Mouse (Mus musculus) heart, postnatal 14 days (tissue): Measurements from ENCODE around the gene Cep72. TPM values are rescaled to one million over a fixed set of nuclear protein-coding genes. Genes with fewer than 3 reads are reported as not detected.
"Not testable (repeated sequence)": the region's sequence is repeated elsewhere in the genome, so short reads cannot be mapped to it uniquely, and the experiment has no call there.

Experiments used
- DNase-seq, 2 experiments: peaks; one replicate each; pipeline ENCODE4 v3.0.0; 2021 to 2022
- intact Hi-C: fragments of 180-260 bp; cut with DNase I; formaldehyde crosslinking; loops from one replicate; pipeline ENCODE4 v1.15.1; 2025
- total RNA-seq, 2 experiments: library from RNA; stranded (reverse); gene quantifications; 2 replicates each; pipeline ENCODE4 v1.2.3; 2021

Cep72 gene
- total RNA-seq, 2 experiments from 2014 or later, result 1.6 to 2.2 TPM

DNA sequence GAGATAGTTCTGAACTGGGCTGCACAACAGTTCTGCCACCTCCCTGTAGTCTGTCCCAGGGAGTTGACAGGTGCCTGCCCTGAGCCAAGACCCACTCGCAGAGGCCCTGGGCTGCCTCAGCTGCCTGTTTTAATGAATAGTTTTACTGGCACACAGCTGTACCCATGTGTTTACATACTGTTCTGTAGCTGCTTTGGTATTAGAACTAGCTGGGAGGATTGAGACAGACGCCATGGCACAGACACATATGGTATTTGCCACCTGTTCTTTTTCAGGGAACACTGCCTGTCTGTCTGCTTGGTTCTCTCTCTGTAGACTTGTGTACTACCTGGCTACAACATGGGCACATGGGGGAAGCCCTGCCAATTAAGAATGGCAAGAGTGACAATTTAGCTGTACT is 27.3 kb downstream of the Cep72 start:
- no peak for DNase-seq

DNA sequence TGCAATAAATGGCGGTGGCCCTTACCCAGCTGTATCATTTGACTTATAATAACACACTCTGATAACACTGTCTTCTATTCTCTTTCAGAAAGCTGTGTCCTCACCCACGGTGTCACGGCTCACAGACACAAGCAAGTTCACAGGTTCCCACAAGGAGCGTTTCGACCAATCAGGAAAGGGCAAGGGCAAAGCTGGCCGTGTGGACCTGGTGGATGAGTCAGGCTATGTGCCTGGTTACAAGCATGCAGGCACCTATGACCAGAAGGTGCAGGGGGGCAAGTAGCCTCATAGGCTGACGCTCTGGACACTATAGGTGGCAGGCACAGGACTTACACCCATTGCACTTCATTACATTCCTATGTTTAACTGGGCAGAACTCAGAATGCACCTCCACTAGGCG is 31.0 kb downstream of the Cep72 start:
- intact Hi-C loops, result no loop called here
- DNase-seq, result no peak

More for the DNA sequence above, 27.3 kb downstream of the Cep72 start:
- intact Hi-C loops, result no loop called here

DNA sequence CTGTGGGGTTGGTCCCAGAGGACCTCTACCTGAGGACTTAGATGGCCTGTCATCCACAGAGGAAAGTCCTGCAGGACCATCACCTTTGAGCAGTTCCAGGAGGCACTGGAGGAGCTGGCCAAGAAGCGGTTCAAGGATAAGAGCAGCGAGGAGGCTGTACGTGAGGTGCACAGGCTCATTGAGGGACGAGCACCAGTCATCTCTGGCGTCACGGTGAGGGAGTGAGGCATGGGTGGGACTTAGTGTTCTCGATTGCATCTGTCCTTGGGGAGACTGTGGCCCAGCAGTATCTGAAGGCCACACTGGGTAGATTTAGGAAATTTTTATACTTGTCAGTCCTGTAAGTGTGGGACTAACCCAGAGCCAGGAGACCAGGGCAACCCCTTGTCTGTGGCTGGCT is 31.4 kb downstream of the Cep72 start:
- no peak for DNase-seq
- intact Hi-C loops, result no loop called here

DNA sequence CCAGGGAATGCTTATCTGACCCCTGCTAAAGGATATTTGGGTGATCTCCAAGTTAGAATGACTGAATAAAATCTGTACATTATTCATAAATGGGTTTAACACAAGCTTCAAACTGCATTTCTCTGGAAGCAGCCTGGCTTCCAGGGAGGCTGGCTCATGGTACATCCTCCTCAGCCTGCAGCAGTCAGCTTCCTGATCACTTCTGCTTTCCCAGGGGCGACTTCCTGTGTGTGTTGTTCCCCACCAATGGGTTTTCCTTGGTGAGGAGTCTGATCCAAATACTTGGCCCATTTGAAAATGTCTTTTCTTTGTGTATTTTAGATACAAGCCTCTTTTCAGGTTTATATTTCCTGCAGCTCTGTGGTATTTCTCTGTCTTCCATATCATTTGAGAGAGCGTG is 33.1 kb downstream of the Cep72 start:
- no peak for DNase-seq
- intact Hi-C loops, result no loop called here

DNA sequence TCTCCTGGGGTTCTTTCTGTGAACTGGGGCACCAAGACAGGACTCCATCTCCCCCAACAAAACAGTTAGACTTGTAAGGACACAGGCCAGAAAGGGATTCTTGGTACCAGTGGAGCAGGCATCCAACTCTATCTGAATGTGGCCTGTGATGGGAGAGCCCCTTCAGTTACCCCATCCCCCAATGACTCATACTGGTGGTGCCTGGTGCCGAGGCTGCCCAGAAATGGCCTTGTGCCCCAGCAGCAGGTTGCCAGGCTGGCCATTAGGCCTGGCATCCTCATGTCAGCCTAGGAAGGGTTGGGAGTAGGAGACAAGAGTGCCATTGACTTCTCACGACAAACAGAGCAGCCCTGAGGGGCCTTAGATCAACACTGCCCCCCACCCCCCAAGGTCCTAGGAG is 34.0 kb downstream of the Cep72 start:
- DNase-seq, result no peak
- intact Hi-C loops, result no loop called here

DNA sequence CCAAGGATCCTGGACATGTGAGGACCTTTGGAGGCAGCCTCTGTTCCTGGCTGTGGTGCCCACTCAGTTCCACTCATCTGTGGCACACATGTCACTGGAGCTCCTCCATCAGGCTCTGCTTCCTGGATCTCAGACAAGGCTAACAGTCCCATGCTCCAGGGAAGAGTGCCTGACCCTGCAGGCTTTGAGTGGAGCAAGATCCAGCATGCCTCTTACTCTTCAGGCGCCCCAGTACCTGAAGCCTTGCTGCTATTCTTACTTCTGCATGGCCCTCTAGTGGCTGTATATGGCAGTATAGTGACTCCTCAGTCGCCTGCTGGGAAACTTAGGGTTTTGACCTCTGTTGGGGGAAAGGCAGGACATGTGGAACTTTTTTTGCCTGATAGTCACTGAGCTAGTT is 35.9 kb downstream of the Cep72 start:
- peak; percentile 46 to 65 for DNase-seq
- intact Hi-C loops, result loop anchor here (1.0 kb wide), 1 partner anchor 56 kb away; no protein-coding TSS in a partner anchor

DNA sequence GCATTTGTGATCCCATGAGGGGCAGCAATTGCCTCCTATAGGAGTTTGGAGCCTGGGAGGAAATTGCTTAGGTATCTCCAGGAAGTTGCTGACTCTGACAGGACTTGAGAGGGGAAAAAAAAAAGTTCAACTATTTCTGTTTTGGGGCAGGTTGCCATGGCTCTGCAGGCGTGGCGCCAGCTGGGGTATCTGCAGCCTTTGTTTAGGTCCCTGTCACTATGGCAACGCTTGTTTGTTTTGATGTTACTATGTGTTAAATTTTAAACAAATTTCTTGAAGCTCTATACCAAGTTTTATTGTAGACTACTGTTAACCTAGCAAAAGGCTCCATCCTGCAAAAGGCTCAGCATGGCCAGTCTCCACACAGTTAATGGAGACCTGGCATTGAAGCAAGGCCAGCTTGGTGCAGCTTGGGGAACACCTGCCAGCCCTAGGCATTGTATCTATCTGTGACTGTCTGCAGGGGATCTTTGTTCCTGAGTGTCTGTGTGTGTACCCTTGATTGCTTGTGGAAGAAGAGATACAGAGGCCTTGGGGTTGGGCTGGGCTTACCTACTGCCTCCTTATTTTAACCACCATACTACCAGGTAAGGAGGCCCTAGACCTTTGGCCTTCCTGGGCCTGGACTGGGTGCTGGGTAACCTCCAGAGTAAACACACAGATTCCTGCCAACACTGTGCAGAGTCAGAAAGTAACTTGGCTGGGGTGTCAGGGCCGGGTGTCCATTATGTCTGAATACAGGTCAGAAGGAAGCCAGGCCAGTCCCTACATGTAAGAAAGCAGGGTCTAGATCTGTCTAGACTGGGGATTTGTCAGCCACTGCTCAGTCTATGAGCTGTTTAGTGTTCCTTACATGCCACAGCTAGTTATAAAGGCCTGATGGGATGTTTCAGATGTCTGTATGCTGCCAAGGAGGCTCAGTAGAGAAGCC is 36.7 kb downstream of the Cep72 start:
- peak; percentile 58 to 61 for DNase-seq
- intact Hi-C loops, result loop anchor here (1.0 kb wide), 1 partner anchor 55 kb away; no protein-coding TSS in a partner anchor

DNA sequence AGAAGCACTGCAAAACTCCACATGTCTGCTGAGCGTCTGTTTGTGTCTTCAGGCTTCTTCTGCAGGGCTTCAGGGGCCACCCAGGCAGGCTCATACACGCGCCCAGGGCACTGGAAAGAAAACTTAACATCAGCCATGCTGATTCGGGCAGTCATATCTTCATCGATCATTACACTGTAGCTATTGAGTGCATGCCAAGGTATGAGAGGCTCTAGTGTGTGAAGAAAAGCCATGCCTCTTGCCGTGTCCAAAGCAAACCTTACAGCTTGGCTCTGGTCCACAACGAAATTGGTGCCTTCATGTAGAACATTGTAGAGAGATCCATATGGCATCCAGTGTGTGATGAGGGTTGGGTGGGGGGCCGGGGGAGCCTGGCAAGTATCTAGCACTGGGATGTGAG is 43.1 kb downstream of the Cep72 start:
- DNase-seq, intact Hi-C loops: not testable (repeated sequence)

DNA sequence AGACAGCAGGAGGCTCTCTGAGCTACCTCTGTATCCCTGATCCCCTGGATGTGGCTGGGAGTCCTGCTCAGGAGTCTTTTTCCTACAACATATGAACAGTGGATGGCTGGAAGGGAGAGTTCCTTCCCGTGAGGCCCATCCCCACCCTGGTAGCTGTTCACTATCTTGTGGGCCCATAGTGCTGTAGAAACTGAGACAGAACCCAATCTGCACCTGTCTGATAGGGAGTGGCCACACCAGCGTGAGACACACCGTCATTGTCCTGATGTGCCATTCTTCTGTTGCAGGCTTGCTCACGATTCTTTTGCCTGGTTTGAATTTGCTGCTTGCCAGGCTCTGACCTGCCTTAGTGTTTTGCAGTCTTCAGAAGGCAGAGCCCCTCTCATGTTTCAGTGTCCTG is 44.7 kb downstream of the Cep72 start:
- intact Hi-C loops, result no loop called here
- no peak for DNase-seq

DNA sequence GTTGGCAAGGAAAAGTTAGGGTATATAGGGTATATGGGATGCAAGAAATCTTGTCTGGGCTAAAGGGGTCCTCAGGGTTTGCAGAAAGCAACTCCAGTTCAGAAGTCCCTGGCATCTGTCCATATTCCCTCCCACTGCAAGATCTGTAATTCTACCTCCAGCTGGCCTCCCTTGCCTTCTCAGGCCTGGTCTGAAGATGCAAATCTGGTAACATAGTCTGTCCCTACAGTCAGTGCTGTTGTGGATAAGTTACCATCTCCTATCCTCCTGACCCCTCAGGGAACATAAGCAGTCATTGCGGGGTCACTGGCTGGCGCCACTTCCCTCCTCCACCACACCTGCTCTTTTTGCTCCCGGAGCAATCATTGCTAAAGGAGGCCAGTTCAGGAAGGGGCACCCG is 46.2 kb downstream of the Cep72 start:
- intact Hi-C loops, result no loop called here

DNA sequence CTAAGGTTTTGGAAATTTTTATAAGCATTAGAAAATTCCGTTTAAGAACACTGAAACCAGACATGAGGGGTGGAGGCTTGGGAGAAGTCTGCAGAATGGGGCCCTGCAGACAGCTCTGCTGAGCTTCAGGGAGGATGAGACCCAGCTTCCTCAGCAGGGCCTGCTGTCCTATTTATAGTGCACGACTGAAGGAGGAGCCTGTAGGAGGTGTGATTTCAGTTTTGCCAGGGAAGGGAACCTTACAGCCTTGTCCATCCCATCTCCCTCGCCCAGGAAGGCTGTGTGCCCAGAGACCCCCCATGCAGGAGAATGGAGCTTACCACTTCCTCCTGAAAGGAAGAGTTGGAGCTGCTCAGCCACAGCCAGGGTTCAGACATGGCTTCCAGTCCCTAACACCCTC is 51.4 kb downstream of the Cep72 start:
- intact Hi-C loops, result no loop called here

More for the DNA sequence above, 46.2 kb downstream of the Cep72 start:
- DNase-seq, result no peak

DNA sequence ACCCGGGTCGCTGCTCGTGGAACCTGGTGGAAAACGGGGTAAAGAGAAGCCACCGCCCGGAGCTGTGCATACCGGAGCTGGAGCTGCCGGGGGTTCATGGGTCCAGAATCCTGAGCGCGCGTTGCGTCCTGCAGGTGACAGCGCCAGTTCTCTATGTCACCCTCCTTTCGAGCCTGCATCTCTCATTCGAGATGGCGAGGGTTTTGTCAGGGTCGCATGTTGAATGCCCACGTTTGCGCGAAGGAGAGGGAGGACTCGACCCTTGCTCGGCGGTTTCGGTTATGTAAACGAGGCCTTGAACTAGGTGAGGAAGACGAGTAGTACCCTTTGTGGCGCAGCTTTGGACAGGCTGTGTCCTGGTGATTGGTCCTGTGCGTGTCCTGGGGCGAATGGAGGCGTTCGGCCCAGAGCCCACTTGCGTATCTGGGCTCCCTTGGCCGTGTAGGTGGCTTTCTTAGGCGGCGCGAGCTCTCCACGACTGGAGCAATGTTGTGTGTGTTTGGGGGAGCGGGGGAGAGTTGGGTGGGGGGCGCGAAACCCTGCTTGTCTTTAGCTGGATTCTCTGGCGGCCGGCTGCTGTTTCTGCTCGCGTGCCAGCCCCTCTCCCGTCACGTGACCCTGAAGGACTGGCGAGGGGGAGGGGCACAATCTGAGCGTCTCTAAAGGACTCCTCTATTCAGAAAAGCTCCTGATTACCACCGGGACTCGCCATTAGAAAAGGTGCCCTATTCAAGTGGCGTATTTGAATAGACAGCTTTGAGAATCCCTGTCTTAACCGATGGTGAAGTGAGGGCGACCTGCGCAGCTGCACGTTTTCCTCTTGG is 52.1 kb downstream of the Cep72 start:
- peak; percentile 76 to 77 for DNase-seq
- intact Hi-C loops, result no loop called here

More for the DNA sequence above, 51.4 kb downstream of the Cep72 start:
- no peak for DNase-seq

DNA sequence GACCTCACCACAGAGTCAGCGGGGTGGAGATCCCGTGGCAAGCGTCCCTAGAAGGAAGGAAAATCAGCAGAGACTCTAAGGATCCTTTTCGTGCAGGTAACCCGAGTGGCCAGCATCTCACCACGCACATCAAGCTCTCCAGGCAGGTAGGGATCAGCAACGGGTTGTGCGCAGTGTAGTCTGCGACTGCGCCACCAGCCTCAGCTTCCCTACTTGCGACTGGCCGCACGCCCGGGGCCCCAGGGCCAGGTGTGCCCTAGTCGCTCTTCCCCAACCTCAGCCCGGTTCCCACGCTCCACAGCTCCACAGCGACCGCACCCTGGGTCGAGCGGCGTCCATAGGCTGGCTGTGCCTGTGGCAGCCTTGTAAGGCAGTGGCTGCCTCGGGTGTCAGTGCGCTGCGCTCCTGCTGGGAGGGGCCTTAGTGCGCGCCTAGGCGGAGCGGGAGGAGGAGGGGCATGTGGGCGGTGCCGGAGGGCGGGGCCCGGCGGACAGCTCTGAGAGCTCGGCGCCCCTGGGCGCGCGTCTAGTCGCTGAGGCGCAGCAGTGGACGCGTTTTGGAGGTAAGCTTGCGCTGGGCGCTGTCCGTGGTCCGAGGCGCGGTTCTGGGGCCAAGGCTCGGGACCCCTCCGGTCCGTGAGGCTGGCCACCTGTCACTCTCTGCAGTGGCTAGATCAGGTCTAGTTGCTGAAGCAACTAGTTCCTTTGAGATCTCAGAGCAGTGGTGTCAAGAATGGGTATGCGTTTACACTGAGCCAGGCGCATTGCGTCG is 53.0 kb downstream of the Cep72 start, which contains the start of gene Tppp:
Tppp (plus strand) TSS at position 460 of the 771 bp plus-strand sequence.
- intact Hi-C loops, result no loop called here
- DNase-seq, result peak; percentile 95 to 96

DNA sequence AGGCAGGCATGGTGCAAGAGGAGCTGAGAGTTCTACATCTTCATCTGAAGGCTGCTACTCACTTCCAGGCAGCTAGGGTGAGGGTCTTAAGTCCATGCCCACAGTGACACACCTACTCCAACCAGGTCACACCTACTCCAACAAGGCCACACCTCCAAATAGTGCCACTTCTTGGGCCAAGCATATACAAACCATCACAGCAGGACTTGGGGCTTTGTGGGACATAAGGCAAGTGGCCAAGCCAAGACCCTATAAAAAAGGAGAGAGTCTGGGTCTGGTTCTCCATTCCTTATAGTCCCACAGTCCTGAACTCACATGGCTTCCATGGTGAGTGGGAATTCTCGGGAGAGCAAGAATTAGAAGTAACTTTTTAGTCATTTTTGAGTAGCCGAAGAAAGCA is 53.9 kb downstream of the Cep72 start:
- intact Hi-C loops, result not testable (repeated sequence)

DNA sequence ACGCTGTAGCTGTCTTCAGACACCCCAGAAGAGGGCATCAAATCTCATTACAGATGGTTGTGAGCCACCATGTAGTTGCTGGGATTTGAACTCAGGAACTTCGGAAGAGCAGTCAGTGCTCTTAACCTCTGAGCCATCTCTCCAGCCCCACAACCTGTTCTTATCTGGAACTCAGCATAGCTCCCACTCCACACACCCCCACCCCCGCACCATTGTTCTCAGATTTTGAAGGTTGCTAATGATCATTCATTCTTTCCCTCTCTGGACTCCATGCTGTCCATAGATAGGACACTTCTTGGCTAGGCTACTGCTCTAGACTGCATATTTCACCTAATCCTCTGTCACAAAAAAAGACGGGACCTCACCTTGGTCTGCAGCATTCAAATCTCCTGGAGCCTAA is 55.2 kb downstream of the Cep72 start:
- DNase-seq, intact Hi-C loops: not testable (repeated sequence)

More for the DNA sequence above, 53.9 kb downstream of the Cep72 start:
- DNase-seq, result not testable (repeated sequence)

DNA sequence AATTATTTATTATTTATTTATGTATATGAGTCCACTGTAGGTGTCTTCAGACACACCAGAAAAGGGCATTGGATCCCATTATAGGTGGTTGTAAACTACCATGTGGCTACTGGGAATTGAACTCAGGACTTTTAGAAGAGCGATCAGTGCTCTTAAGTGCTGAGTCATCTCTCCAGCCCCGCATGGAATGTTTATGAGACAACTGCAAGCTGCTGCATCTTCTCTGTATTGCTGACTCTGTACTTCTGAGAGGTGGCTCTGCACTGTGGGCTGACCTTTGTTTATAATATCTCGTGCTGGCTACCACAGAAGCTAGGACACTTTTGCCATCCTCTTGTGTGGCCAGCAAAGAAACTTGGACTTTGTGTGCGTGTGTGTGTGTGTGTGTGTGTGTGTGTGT is 60.6 kb downstream of the Cep72 start:
- intact Hi-C loops, result no loop called here
- no peak for DNase-seq

DNA sequence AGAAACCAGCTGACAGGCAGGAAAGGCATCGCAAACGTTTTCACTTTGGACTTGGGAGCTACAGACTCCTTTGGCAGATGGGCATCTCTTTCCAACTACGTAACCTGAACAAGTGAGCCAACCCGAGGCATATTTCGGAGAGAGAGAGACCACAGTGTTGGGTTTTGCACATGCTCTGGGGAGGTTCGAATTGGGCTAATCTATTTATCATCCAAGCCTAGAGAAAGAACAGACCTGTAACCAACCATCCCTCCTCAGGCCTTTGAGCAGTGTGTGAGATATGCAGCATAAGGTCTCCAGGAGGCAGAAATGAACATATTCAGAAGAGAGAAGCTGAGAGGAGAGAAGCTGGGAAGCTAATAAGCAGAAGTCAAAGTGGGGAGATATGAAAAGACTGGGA is 61.1 kb downstream of the Cep72 start:
- intact Hi-C loops, result no loop called here
- no peak for DNase-seq

DNA sequence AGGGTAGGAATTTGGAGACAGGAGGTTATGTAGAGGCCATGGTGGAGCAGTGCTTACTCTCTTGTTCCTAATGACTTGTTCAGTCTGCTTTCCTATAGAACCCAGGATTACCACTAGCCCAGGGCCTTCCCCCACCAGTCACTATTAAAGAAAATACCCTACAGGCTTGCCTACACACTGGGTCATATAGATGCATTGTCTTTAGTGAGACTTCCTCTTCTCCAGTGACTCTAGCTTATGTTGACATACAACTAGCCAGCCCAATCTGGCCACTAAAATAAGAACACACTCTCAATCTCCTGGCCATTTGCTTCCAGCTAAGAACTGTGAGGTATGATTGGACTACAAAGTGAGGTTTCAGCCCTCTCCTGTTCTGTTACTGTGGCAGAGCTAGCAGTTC is 61.6 kb downstream of the Cep72 start:
- intact Hi-C loops, result no loop called here
- DNase-seq, result no peak

DNA sequence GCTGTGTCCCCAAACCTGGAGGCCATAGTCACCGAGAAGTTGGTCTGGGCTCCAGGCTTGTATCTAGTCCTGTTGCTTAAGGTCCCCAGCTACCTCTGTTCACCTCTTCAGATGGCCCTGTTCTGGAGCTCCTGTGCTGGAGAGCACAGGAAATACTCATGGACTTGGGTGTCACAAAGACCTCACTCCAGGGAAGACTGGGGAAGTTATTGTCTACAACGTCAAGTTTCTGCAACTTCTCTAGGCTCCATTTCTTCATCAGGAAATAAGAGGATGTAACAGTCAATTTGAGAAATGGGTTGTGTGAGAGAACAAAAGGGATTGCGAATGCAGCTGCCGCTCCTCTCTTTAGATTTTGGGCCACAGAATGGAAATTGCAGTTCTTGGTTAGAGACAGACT is 65.6 kb downstream of the Cep72 start:
- no peak for DNase-seq
- intact Hi-C loops, result no loop called here

DNA sequence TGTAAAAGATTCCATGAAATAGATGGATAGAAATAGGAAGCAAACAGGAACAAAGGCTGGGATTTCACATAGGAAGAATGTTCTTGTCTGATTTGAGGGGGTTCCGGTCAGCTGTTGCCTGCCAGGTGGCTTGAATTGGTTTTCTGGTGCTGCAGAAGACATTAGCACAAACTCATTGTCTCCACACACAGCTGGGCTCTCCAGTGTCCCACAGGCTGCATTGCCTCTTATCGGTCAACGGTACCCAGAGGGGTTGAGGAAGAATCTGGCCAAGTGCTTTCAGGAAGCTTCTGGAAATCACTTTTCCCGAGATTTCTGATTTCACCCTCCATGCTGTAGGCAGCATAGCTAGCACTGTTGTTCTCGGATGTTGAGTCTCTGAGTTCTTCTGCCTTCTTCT is 70.8 kb downstream of the Cep72 start:
- peak; percentile 23 to 29 for DNase-seq
- intact Hi-C loops, result no loop called here
